Mouse (Mus musculus) midbrain, embryonic 12.5 days (tissue): Measurements from ENCODE around the gene Rcn1. TPM values are rescaled to one million over a fixed set of nuclear protein-coding genes. Genes with fewer than 3 reads are reported as not detected.

Experiments
- ATAC-seq: fragments of 200-750 bp; cut with Nextera tagmentation; 2 replicates; pipeline ENCODE4 v1.8.0; 2017; ENCODE audit warnings: low read depth, moderate TSS enrichment, moderate library complexity; ENCODE audit not compliant: low FRiP score
- H3K27ac ChIP-seq: fragments of 300-500 bp; sonication (generic); replicated peaks from 2 replicates; pipeline ENCODE4 v1.5.1; 2016; ENCODE audit warnings: mild to moderate bottlenecking
- H3K27me3 ChIP-seq: fragments of 300-500 bp; sonication (generic); 2 replicates; pipeline ENCODE4 v1.6.1; 2016; ENCODE audit warnings: mild to moderate bottlenecking
- H3K36me3 ChIP-seq: fragments of 300-500 bp; sonication (generic); 2 replicates; pipeline ENCODE4 v1.6.1; 2016
- H3K4me1 ChIP-seq: fragments of 300-500 bp; sonication (generic); 2 replicates; pipeline ENCODE4 v1.6.1; 2016
- H3K4me2 ChIP-seq: fragments of 300-500 bp; sonication (generic); replicated peaks from 2 replicates; pipeline ENCODE4 v1.6.1; 2016; ENCODE audit warnings: mild to moderate bottlenecking, moderate library complexity
- H3K4me3 ChIP-seq: fragments of 300-500 bp; sonication (generic); 2 replicates; pipeline ENCODE4 v1.5.1; 2016; ENCODE audit warnings: mild to moderate bottlenecking
- H3K9ac ChIP-seq: fragments of 300-500 bp; sonication (generic); replicated peaks from 2 replicates; pipeline ENCODE4 v1.6.1; 2016; ENCODE audit warnings: mild to moderate bottlenecking, moderate library complexity
- H3K9me3 ChIP-seq: fragments of 300-500 bp; sonication (generic); 2 replicates; pipeline ENCODE4 v1.6.1; 2016; ENCODE audit warnings: mild to moderate bottlenecking
- WGBS: fragments of 180-500 bp; shearing (Covaris S2); methylation state at CpG from one replicate; pipeline ENCODE4 v1.1.7; 2016; 5-methylcytosine and 5-hydroxymethylcytosine counted together
- polyA plus RNA-seq: library from polyadenylated mRNA; unstranded; fragments of >200 nt; fragmentation: Nextera tagmentation; extraction: Ambion mirVana; gene quantifications from 2 replicates; pipeline ENCODE4 v1.2.1, GENCODE M21; 2016

Gene Rcn1
- polyA plus RNA-seq, result 89.9 and 95.7 TPM in 2 replicates

DNA sequence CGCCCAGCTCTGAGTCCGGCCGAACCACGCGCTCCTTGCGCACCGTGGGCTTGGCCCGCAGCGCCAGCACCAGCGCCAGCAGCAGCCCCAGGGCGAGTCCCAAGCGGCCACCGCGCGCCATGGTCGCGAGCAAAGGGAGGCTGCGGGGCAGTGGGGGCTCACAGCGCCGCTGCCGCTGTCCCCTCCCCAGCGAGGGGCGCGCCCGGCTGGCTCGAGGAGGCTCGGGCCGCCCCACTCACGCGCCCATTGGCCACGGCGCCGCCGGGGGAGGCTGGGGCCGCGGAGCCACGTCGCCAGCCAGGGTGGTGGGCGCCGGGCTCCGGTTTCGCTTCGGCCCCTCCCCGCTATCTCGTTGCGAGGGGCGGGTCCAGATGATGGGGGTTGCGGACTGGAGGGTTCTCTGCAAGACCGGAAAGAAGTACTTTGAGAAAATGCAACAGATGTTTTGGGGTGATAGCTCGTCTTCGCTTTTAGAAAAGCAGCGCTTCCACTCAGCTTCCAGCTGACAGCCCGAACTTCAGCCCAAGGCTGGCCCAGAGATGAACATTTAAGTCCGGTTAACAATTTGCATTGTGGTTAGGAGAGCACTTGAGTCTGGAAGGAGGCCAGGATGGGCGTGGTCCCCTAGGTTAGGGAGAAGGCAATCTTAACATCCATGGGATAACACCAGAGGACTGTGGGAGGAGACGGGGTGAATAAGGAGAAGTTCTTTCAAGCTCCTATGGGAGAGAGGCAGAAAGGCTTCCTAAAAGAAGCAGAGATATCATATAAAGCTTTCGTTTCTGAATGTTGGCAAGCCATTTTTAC lies at the start of gene Rcn1:
TSS of gene Rcn1 (minus strand) at position 235 of the 807 bp plus-strand sequence.
- ATAC-seq, result peak; percentile 90
- Histone ChIP-seq H3K27me3 (peaks cover 42% of the 10 kb centered on the region), H3K9ac (peak within 1 kb of the TSS; percentile 75), H3K4me1 (peaks cover 21% of the 10 kb centered on the region), H3K4me3 (peak within 1 kb of the TSS; percentile 75), H3K9me3 (no peaks in the 10 kb centered on the region), H3K4me2 (peak within 1 kb of the TSS; percentile 96), H3K36me3 (no peaks in the 10 kb centered on the region), H3K27ac (peak within 1 kb of the TSS; percentile 66)
- WGBS, result 1% methylated on average over 56 of the region's 57 CpGs

DNA sequence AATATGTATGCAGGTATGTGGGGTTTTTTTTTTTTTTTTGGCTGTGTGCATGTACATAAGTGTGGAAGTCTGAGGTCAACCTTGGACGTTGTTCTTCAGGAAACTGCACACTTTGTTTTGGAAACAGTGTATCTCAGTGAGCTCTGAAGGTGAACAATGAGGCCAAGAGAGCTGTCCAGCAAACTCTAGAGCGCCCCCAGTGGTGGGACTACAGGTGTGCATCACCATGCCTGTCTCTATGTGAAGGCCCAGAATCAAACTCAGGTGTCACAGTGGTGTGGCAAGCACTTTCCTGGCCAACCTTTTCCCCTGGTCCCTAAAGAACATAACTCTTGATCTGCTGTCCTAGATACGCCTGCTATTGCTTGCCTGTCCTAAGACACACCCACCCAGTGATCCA lies 45.0 kb upstream of the Rcn1 start:
- Histone ChIP-seq H3K4me1 (no peaks in the 10 kb centered on the region), H3K4me2 (no peak overlapping the region), H3K27me3 (no peaks in the 10 kb centered on the region), H3K4me3 (no peak overlapping the region), H3K9ac (no peak overlapping the region), H3K27ac (no peak overlapping the region), H3K36me3 (no peaks in the 10 kb centered on the region), H3K9me3 (no peaks in the 10 kb centered on the region)
- ATAC-seq, result no peak
- 33% methylated on average over 3 of the region's 3 CpGs for WGBS

GRCm38 (mm10) chr2:105439022-105439421 lies 39.9 kb upstream of the Rcn1 start:
- Histone ChIP-seq H3K27ac (no peak overlapping the region), H3K4me3 (no peak overlapping the region), H3K4me2 (no peak overlapping the region), H3K27me3 (peaks cover 4% of the 10 kb centered on the region; the same call in 1 of the 2 replicates), H3K9ac (no peak overlapping the region), H3K36me3 (no peaks in the 10 kb centered on the region), H3K9me3 (no peaks in the 10 kb centered on the region), H3K4me1 (no peaks in the 10 kb centered on the region)
- no peak for ATAC-seq
- WGBS, result 82% methylated on average over 4 of the region's 4 CpGs

DNA sequence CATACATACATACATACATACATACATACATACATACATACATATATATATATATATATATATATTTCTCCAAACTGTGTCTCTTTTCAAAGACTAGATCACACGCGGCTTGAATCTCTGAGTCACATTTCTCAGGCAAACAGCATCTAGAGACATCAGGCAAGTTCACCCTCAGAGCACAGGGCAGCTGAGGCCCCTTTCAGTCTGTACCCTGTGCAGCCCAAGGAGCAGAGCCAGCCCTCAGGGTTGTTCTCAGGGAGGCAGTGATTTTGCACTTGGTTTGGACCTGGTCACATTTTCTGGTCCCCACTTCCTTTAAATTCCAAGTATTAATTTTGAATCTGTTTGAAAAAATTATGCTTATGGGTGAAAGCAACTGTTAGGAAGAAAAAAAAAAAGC lies 39.4 kb upstream of the Rcn1 start:
- H3K4me1 ChIP-seq, result 0 out of 2 replicates have a peak, but pooled peaks cover under 1% of the 10 kb centered on the region
- no peak overlapping the region for H3K4me3 ChIP-seq
- H3K36me3 ChIP-seq, result no peaks in the 10 kb centered on the region
- H3K27ac ChIP-seq, result no peak overlapping the region
- H3K4me2 ChIP-seq, result no peak overlapping the region
- WGBS, result 77% methylated on average over 2 of the region's 2 CpGs
- no peak for ATAC-seq
- H3K27me3 ChIP-seq, result peaks cover 8% of the 10 kb centered on the region; the same call in 1 of the 2 replicates
- no peaks in the 10 kb centered on the region for H3K9me3 ChIP-seq
- H3K9ac ChIP-seq, result no peak overlapping the region

DNA sequence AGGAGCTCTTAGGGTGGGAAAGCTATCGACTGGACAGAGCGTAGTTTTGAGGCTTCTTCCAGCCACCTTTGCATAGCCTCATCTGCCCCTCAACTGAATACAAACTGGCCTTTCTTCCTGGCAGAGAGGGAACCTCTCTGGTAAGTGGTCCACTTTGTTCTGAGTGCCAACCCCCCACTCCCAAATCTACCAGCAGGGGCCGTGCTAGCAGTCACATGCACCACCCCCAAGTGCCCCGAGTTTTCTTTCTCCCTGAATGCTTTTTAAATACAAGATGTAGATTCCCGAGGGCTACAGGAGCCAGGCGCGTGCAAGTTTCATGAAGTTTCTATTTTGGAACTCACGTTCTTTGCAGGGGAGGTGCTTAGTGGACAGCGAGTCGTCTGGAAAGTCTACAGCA lies 33.8 kb upstream of the Rcn1 start:
- peaks cover 30% of the 10 kb centered on the region for H3K27me3 ChIP-seq
- peaks cover 9% of the 10 kb centered on the region; the same call in 1 of the 2 replicates for H3K4me1 ChIP-seq
- no peaks in the 10 kb centered on the region for H3K36me3 ChIP-seq
- peak overlapping the region; percentile 15; the same call in 1 of the 2 replicates for H3K4me2 ChIP-seq
- H3K9ac ChIP-seq, result no peak overlapping the region
- no peaks in the 10 kb centered on the region for H3K9me3 ChIP-seq
- ATAC-seq, result no peak
- 22% methylated on average over 10 of the region's 10 CpGs for WGBS
- H3K4me3 ChIP-seq, result no peak overlapping the region
- no peak overlapping the region for H3K27ac ChIP-seq

DNA sequence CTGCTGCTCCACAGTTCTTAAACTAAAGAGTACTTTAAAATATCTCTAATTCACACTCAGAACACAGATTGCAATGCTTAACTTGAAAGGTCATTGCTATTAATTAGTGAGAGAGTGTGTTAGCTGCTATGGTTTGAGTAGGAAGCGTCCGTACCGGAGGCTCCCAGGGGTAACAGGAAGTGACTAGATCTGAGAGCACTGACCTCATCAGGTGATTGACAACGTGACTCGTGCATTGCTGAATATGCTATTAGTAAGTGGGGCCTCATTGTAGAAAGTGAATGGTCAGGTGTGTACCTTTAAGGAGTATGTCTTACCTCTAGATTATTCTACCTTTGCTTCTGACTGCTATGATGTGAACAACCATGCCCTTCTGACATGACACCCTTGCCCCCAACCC lies 31.3 kb upstream of the Rcn1 start:
- H3K27ac ChIP-seq, result no peak overlapping the region
- H3K4me2 ChIP-seq, result no peak overlapping the region
- no peak overlapping the region for H3K9ac ChIP-seq
- H3K36me3 ChIP-seq, result no peaks in the 10 kb centered on the region
- no peaks in the 10 kb centered on the region for H3K9me3 ChIP-seq
- H3K4me1 ChIP-seq, result peaks cover 9% of the 10 kb centered on the region; the same call in 1 of the 2 replicates
- ATAC-seq, result no peak
- H3K27me3 ChIP-seq, result peaks cover 44% of the 10 kb centered on the region
- whole genome bisulfite sequencing, result 85% methylated on average over 5 of the region's 5 CpGs
- H3K4me3 ChIP-seq, result no peak overlapping the region

DNA sequence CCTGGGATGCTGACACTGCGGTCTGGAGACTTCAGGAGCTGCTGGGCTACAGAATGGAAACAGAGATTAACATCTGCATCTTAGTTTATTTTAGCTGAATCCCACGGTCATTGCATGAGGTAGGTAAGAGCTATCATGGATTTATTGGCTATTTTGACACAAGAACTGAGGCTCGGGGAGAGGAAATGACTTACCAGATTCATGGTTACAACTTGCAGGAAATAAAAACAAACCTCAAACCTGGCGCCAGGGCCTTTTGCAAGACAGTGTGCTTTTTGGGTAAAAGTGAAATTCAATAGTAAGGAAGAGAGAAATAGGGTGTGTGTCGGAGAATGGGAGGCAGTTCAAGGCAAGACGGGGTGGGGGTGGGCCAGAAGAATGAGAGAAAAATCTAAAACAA lies 30.8 kb upstream of the Rcn1 start:
- H3K4me2 ChIP-seq, result no peak overlapping the region
- peaks cover 44% of the 10 kb centered on the region for H3K27me3 ChIP-seq
- WGBS, result 86% methylated on average over 6 of the region's 6 CpGs

DNA sequence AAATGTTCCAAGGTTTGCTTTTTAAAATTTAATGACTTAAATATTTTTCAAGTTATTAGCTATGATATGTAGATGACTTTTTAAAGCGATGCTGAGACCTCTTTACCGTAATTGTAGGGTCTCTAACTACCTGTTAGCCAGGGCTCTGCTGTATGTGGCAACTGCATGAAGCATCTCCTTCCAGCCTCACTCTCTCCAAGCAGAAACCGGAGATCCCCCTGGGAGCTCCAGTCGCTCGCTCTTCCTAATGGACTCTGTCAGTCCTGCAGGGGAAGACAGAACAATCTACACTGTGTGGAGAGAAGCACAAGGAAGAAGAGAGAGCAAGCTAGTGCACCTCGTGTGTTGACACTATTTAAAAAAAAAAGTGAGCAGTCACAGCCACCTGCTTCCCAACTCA lies 29.3 kb upstream of the Rcn1 start:
- H3K4me2 ChIP-seq, result no peak overlapping the region
- H3K4me1 ChIP-seq, result peaks cover 8% of the 10 kb centered on the region; the same call in 1 of the 2 replicates
- no peak overlapping the region for H3K9ac ChIP-seq
- no peak for ATAC-seq
- no peaks in the 10 kb centered on the region for H3K36me3 ChIP-seq
- no peak overlapping the region for H3K27ac ChIP-seq
- 24% methylated on average over 6 of the region's 6 CpGs for WGBS
- peaks cover 36% of the 10 kb centered on the region for H3K27me3 ChIP-seq
- no peak overlapping the region for H3K4me3 ChIP-seq
- H3K9me3 ChIP-seq, result no peaks in the 10 kb centered on the region

More for the DNA sequence above, 30.8 kb upstream of the Rcn1 start:
- H3K9me3 ChIP-seq, result no peaks in the 10 kb centered on the region
- no peak overlapping the region for H3K27ac ChIP-seq
- no peak overlapping the region for H3K9ac ChIP-seq
- H3K36me3 ChIP-seq, result no peaks in the 10 kb centered on the region
- ATAC-seq, result no peak
- peaks cover 9% of the 10 kb centered on the region; the same call in 1 of the 2 replicates for H3K4me1 ChIP-seq
- H3K4me3 ChIP-seq, result no peak overlapping the region

DNA sequence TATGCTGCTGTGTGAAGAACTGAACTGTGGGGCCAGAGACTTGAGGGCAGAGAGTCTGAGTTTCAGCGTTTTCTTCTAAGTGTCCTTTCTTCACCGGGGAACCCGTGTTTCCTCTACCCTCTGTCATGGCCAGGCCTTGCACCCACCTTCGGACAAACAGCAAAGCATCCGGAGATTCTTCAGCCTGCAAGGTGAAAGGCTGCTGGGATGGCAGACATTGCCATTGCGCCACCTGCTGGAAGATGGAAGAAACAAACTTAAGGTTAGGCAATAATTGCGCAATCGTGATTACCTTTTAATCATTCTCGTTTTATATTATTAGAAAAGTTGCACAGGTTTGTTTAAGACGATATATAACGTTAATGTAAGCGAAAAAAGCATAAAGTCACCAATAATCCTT lies 28.9 kb upstream of the Rcn1 start:
- peaks cover 32% of the 10 kb centered on the region for H3K27me3 ChIP-seq
- H3K4me1 ChIP-seq, result peaks cover 4% of the 10 kb centered on the region; the same call in 1 of the 2 replicates
- WGBS, result 5% methylated on average over 12 of the region's 12 CpGs
- H3K36me3 ChIP-seq, result no peaks in the 10 kb centered on the region
- no peak overlapping the region for H3K4me3 ChIP-seq
- no peaks in the 10 kb centered on the region for H3K9me3 ChIP-seq
- H3K4me2 ChIP-seq, result no peak overlapping the region
- ATAC-seq, result peak; percentile 52; the same call in 1 of the 2 replicates
- H3K27ac ChIP-seq, result no peak overlapping the region
- no peak overlapping the region for H3K9ac ChIP-seq

- 0 out of 2 replicates have a peak, but pooled peaks have one; percentile 38 for ATAC-seq
- peaks cover 29% of the 10 kb centered on the region for H3K27me3 ChIP-seq
- H3K9ac ChIP-seq, result no peak overlapping the region
- no peak overlapping the region for H3K4me3 ChIP-seq
- H3K4me2 ChIP-seq, result no peak overlapping the region
- 82% methylated on average over 8 of the region's 8 CpGs for WGBS
- H3K36me3 ChIP-seq, result no peaks in the 10 kb centered on the region
- H3K4me1 ChIP-seq, result no peaks in the 10 kb centered on the region
- H3K9me3 ChIP-seq, result no peaks in the 10 kb centered on the region
- H3K27ac ChIP-seq, result no peak overlapping the region
These were observed 28.3 kb upstream of the Rcn1 start for GRCm38 (mm10) chr2:105427447-105427846.

DNA sequence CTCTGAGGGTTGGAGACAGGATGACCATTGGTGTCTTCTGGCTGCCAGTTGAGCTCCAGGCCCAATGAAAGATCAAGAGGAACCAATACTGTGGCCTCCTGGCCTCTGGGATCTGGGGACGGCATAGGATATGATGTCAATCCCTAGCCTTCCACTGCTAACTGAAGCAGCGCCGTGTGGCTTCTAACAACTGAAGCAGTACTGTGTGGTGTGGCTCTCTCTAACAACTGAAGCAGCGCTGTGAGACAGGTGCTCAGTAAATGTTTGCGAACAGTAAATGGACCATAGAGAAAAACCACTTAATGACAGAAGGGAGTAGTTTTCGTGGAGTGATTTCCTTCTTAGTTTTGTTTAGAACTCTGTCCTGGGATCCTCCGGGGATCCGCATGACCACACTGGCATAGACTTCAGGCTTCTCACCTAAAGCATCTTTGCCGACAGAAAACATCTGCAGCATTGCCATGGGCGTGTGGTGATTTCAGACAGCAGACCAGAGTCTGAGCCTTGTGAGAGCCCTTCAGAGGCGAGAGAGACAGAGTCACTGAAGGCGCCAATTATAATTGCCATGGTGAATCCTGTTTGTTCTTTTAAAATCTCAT lies 19.6 kb upstream of the Rcn1 start:
- H3K4me2 ChIP-seq, result no peak overlapping the region
- H3K9me3 ChIP-seq, result no peaks in the 10 kb centered on the region
- H3K4me1 ChIP-seq, result peaks cover 6% of the 10 kb centered on the region
- ATAC-seq, result no peak
- H3K27ac ChIP-seq, result no peak overlapping the region
- 89% methylated on average over 12 of the region's 12 CpGs for WGBS
- no peaks in the 10 kb centered on the region for H3K36me3 ChIP-seq
- peaks cover 8% of the 10 kb centered on the region; the same call in 1 of the 2 replicates for H3K27me3 ChIP-seq
- H3K9ac ChIP-seq, result no peak overlapping the region
- H3K4me3 ChIP-seq, result no peak overlapping the region

DNA sequence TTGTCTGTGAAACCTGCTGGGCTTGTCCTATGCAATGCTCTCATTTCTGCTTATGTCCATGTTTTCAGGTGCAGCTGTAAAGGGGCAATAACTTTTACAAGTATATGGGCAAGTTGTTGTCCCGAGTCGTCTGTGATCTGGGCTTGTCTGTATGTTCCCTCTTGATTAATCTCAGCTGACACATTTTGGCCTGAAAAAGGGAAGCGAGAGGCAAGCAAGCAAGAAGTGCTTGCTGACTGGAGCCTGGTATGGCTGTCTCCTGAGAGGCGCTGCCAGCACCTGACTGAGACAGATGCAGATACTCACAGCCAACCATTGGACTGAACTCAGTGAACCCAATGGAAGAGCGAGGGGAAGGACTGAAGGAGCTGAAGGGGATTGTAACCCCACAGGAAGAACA lies 18.5 kb upstream of the Rcn1 start:
- no peaks in the 10 kb centered on the region for H3K36me3 ChIP-seq
- ATAC-seq, result no peak
- H3K9me3 ChIP-seq, result no peaks in the 10 kb centered on the region
- H3K27me3 ChIP-seq, result peaks cover 8% of the 10 kb centered on the region; the same call in 1 of the 2 replicates
- H3K4me1 ChIP-seq, result peaks cover 6% of the 10 kb centered on the region
- no peak overlapping the region for H3K9ac ChIP-seq
- H3K4me2 ChIP-seq, result no peak overlapping the region
- no peak overlapping the region for H3K27ac ChIP-seq
- H3K4me3 ChIP-seq, result no peak overlapping the region
- WGBS, result 85% methylated on average over 5 of the region's 5 CpGs
